ENCODE assay signal across 15 mouse cellular contexts in the genomic region with DNA sequence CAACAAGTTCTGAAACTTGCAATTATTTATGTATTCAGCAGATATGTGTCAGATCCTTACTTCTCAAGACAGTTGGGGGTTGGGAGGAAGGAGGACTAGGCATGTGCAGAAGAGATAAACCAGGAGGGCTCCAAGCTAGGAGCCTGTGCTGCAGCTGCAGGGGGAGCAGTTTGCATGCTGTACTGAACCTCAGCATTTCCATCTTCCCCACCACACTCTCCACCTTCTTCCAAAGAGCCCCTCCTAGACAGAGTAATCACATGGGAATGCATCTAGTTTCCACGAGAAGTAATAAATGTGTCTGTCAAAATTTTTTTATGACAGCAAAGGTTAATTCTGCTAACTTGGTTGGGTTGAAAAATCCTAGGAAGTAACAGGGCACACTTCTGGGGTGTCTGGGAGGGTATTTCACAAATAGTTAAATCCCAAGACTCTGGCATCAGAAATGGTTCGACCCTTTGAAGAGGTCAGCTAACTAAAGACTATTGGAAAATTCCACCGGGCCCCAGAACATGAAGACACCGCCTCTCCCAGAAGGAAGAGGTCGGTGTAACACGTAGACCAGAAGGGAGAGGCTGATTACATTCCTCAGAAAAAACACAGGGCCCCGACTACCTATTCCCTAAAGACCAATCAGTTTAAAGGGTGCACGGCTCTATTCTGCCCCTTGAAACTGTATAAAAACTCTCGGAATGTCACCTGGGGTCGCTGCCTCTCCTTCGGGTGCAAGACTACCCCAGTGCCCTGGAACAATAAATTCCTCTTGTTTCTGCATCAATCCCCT.
"Had no signal": no experiment of that assay in that cellular context is flagged by ENCODE, and none has a peak within 500 bp of the region (broad histone marks: within the 10 kb centered on the region; RNA-seq: fewer than 3 reads in every experiment).

No protein-coding gene starts in this region.

- H3K27ac ChIP-seq: kidney, embryonic 15.5 days; limb, embryonic 12.5 days; liver, embryonic 15.5 days; stomach, postnatal 0 days had no signal

- H3K4me1 ChIP-seq: kidney, embryonic 15.5 days; limb, embryonic 12.5 days; liver, embryonic 15.5 days had no signal

- H3K9ac ChIP-seq: kidney, embryonic 15.5 days; limb, embryonic 12.5 days; liver, embryonic 15.5 days had no signal

- H3K4me3 ChIP-seq: kidney, embryonic 15.5 days; limb, embryonic 12.5 days; liver, embryonic 15.5 days had no signal

- H3K27me3 ChIP-seq: kidney, embryonic 15.5 days; limb, embryonic 12.5 days; liver, embryonic 15.5 days had no signal

- ATAC-seq: lung, postnatal 0 days had no signal

- H3K4me2 ChIP-seq: kidney, embryonic 15.5 days; limb, embryonic 12.5 days; liver, embryonic 15.5 days had no signal

- H3K36me3 ChIP-seq: kidney, embryonic 15.5 days; limb, embryonic 12.5 days; liver, embryonic 15.5 days had no signal

- H3K9me3 ChIP-seq: kidney, embryonic 15.5 days; limb, embryonic 12.5 days; liver, embryonic 15.5 days had no signal

- DNase-seq: kidney, adult 2 months; kidney, postnatal 25 days; layer of hippocampus, adult 9-11 months; layer of hippocampus, postnatal 36 days; liver; lung, adult 2 months; lung, postnatal 36 days; midbrain, embryonic 14.5 days; thymus, adult 18-20 months; thymus, postnatal 14 days had no signal
